Mouse (Mus musculus) ES-CJ7 (cell line): ENCODE results near the gene Edar.
A peak's percentile ranks its signal among the peaks of the same experiment; 100 is the strongest.
"Not testable (repeated sequence)": the region's sequence is repeated elsewhere in the genome, so short reads cannot be mapped to it uniquely, and the experiment has no call there.

Source experiments
- DNase-seq: peaks from one replicate; pipeline ENCODE4 v3.0.0; 2011; ENCODE audit warnings: low read depth, low spot score

Gene Edar

GRCm38 (mm10) chr10:58675533-58675932 is at the start of gene Edar:
Gene Edar, minus strand, starts transcription at chr10:58675654.
- DNase-seq: peak; percentile 78

GRCm38 (mm10) chr10:58718110-58718509 is 42.7 kb upstream of the Edar start, which contains the start of gene Gm17542:
Gene Gm17542, minus strand, starts transcription at chr10:58718210.
- not testable (repeated sequence) for DNase-seq

GRCm38 (mm10) chr10:58714789-58715148 is 39.3 kb upstream of the Edar start:
- no peak for DNase-seq

GRCm38 (mm10) chr10:58713855-58714788 is 38.7 kb upstream of the Edar start:
- DNase-seq: no peak

GRCm38 (mm10) chr10:58713225-58713624 is 37.8 kb upstream of the Edar start:
- DNase-seq: no peak

- DNase-seq: no peak
Measured at GRCm38 (mm10) chr10:58709021-58709420, 33.6 kb upstream of the Edar start.

GRCm38 (mm10) chr10:58700578-58700977 is 25.1 kb upstream of the Edar start:
- DNase-seq: no peak

GRCm38 (mm10) chr10:58700160-58700559 is 24.7 kb upstream of the Edar start:
- no peak for DNase-seq

GRCm38 (mm10) chr10:58698955-58699354 is 23.5 kb upstream of the Edar start:
- no peak for DNase-seq

- DNase-seq: no peak
Measured at GRCm38 (mm10) chr10:58691051-58691450, 15.6 kb upstream of the Edar start.

- no peak for DNase-seq
Measured at GRCm38 (mm10) chr10:58679298-58679697, 3.8 kb upstream of the Edar start.

- peak; percentile 74 for DNase-seq
Measured at GRCm38 (mm10) chr10:58673278-58674061, 2.0 kb downstream of the Edar start.

- no peak for DNase-seq
Measured at GRCm38 (mm10) chr10:58672557-58673277, 2.7 kb downstream of the Edar start.

GRCm38 (mm10) chr10:58663868-58664267 is 11.6 kb downstream of the Edar start:
- DNase-seq: no peak

- no peak for DNase-seq
Measured at GRCm38 (mm10) chr10:58663417-58663816, 12.0 kb downstream of the Edar start.

- no peak for DNase-seq
Measured at GRCm38 (mm10) chr10:58659268-58659986, 16.0 kb downstream of the Edar start.

- DNase-seq: no peak
Measured at GRCm38 (mm10) chr10:58657731-58658130, 17.7 kb downstream of the Edar start.

GRCm38 (mm10) chr10:58653679-58654078 is 21.8 kb downstream of the Edar start:
- DNase-seq: no peak

GRCm38 (mm10) chr10:58652418-58653394 is 22.7 kb downstream of the Edar start:
- peak; percentile 30 for DNase-seq

GRCm38 (mm10) chr10:58652045-58652417 is 23.4 kb downstream of the Edar start:
- peak; percentile 34 for DNase-seq
